Mouse (Mus musculus) brain, adult 2 months (tissue): ENCODE measurements at regions not wholly inside any gene's neighbourhood (a gene's known extent, or its start where the extent isn't known, plus 50 kb on each side); places are given as distances from the start of the nearest gene placed in this dataset.

Experiments
- DNase-seq: peaks from one replicate; pipeline ENCODE4 v3.0.0; 2011; ENCODE audit warnings: low read depth, low spot score

GRCm38 (mm10) chr14:94541995-94542394, 651.5 kb upstream of the Pcdh9 start:
- DNase-seq: no peak

GRCm38 (mm10) chr14:94525648-94526047, 635.2 kb upstream of the Pcdh9 start:
- DNase-seq: no peak

- DNase-seq: no peak
These were observed 634.8 kb upstream of the Pcdh9 start for GRCm38 (mm10) chr14:94525238-94525637.

- no peak for DNase-seq
These were observed 631.5 kb upstream of the Pcdh9 start for GRCm38 (mm10) chr14:94522007-94522406.

GRCm38 (mm10) chr14:94491370-94491769, 600.9 kb upstream of the Pcdh9 start:
- DNase-seq: peak; percentile 6

- DNase-seq: peak; percentile 12
These were observed 585.4 kb upstream of the Pcdh9 start for GRCm38 (mm10) chr14:94475887-94476286.

GRCm38 (mm10) chr14:94473181-94473580, 582.7 kb upstream of the Pcdh9 start:
- no peak for DNase-seq

GRCm38 (mm10) chr14:94445952-94446351, 555.5 kb upstream of the Pcdh9 start:
- DNase-seq: no peak

GRCm38 (mm10) chr14:94433343-94433958, 543.0 kb upstream of the Pcdh9 start:
- DNase-seq: peak; percentile 38

GRCm38 (mm10) chr14:94427611-94428186, 537.2 kb upstream of the Pcdh9 start:
- DNase-seq: no peak
